24 mouse cellular contexts compared by ENCODE assay signal in genomic region chr6:48784406-48784805, GRCm38 (mm10). TPM values are rescaled to one million over a fixed set of nuclear protein-coding genes. Genes with fewer than 3 reads are reported as not detected.
DNase-seq lines count a peak whose midpoint lies in the region; ATAC-seq and TF ChIP-seq lines count a peak whose summit lies in the region.
"Had no signal": no experiment of that assay in that cellular context is flagged by ENCODE, and none has a peak within 500 bp of the region (broad histone marks: within the 10 kb centered on the region; RNA-seq: fewer than 3 reads in every experiment).

No protein-coding gene starts in this region.

- no peak overlapping the region for H3K4me2 ChIP-seq in lung, embryonic 16.5 days (ENCODE audit: low read depth, low read length)
- H3K4me2 ChIP-seq in stomach, postnatal 0 days (replicated peaks; ENCODE audit: low read depth): no peak overlapping the region
- H3K4me2 ChIP-seq: embryonic facial prominence, embryonic 13.5 days; forebrain, embryonic 13.5 days; hindbrain, embryonic 13.5 days had no signal

- H3K27me3 ChIP-seq in kidney, adult 2 months (replicated peaks; ENCODE audit: control insufficient read depth, insufficient read depth, low read length): no peaks in the 10 kb centered on the region
- H3K27me3 ChIP-seq in lung, embryonic 16.5 days (ENCODE audit: control insufficient read depth, insufficient read depth, low read depth, low read length): no peaks in the 10 kb centered on the region
- H3K27me3 ChIP-seq in stomach, postnatal 0 days (ENCODE audit: control insufficient read depth, insufficient read depth, low read length): no peaks in the 10 kb centered on the region
- H3K27me3 ChIP-seq: CH12.LX; embryonic facial prominence, embryonic 13.5 days; forebrain, embryonic 13.5 days; hindbrain, embryonic 13.5 days had no signal

- ATAC-seq in lung, embryonic 16.5 days (ENCODE audit: low read depth): no peak
- no peak for ATAC-seq in stomach, postnatal 0 days (ENCODE audit: low FRiP score, low TSS enrichment)
- ATAC-seq: forebrain, embryonic 13.5 days; forebrain, postnatal 0 days; hindbrain, postnatal 0 days had no signal

- TF ChIP-seq CTCF in kidney, adult 2 months (conservative IDR thresholded peaks at IDR 0.05; ENCODE audit: insufficient read depth, insufficient read length, low read depth, low read length): no peak
- no peak for TF ChIP-seq CTCF in stomach, postnatal 0 days (IDR thresholded peaks at IDR 0.05; ENCODE audit: low read depth)

- TF ChIP-seq POLR2A in kidney, adult 2 months (IDR thresholded peaks at IDR 0.05; ENCODE audit: low read depth, low read length): no peak

- H3K9ac ChIP-seq in lung, embryonic 16.5 days (ENCODE audit: low read length): no peak overlapping the region
- H3K9ac ChIP-seq in stomach, postnatal 0 days (ENCODE audit: low read length): no peak overlapping the region
- H3K9ac ChIP-seq: embryonic facial prominence, embryonic 13.5 days; forebrain, embryonic 13.5 days; forebrain, postnatal 0 days; hindbrain, embryonic 13.5 days had no signal

- H3K36me3 ChIP-seq in kidney, adult 2 months (ENCODE audit: control insufficient read depth, insufficient read depth, low read length): no peaks in the 10 kb centered on the region
- H3K36me3 ChIP-seq in lung, embryonic 16.5 days (ENCODE audit: control insufficient read depth, insufficient read depth, low read length): no peaks in the 10 kb centered on the region; the same call in 1 of the 2 replicates
- no peaks in the 10 kb centered on the region for H3K36me3 ChIP-seq in stomach, postnatal 0 days (ENCODE audit: control insufficient read depth, insufficient read depth, low read length)
- H3K36me3 ChIP-seq: embryonic facial prominence, embryonic 13.5 days; heart, embryonic 10.5 days; hindbrain, embryonic 13.5 days had no signal

- no peak for TF ChIP-seq EP300 in stomach, postnatal 0 days (optimal IDR thresholded peaks at IDR 0.05)

- peak; percentile 17 to 25 for DNase-seq in adrenal gland, postnatal 36 days
- DNase-seq in adrenal gland, adult 8-10 months: no peak
- no peak for DNase-seq in kidney, adult 2 months
- no peak for DNase-seq in kidney, adult 8-10 months
- no peak for DNase-seq in lung, postnatal 36 days
- DNase-seq in stomach, postnatal 0 days (ENCODE audit: low spot score): no peak
- DNase-seq: adrenal gland, postnatal 25 days; cerebellum, adult 11 months; cerebellum, adult 8-10 months; cerebellum, postnatal 25 days; forebrain, postnatal 0 days; gastrocnemius, postnatal 36 days; heart, adult 18-20 months; heart, postnatal 10 days had no signal

- no peak overlapping the region for H3K4me3 ChIP-seq in kidney, adult 2 months (ENCODE audit: insufficient read depth, low read depth, low read length)
- no peak overlapping the region for H3K4me3 ChIP-seq in lung, embryonic 16.5 days (ENCODE audit: low read length)
- H3K4me3 ChIP-seq in stomach, postnatal 0 days (ENCODE audit: low read depth, low read length): no peak overlapping the region
- H3K4me3 ChIP-seq: embryonic facial prominence, embryonic 13.5 days; forebrain, embryonic 13.5 days; heart, embryonic 10.5 days; hindbrain, embryonic 13.5 days had no signal

- WGBS in kidney, adult 2 months: 87% methylated on average over 1 of the region's 1 CpGs
- 86% methylated on average over 1 of the region's 1 CpGs for WGBS in lung, embryonic 16.5 days
- 65% methylated on average over 1 of the region's 1 CpGs for WGBS in stomach, postnatal 0 days

- peaks cover 5% of the 10 kb centered on the region; the same call in 1 of the 2 replicates for H3K4me1 ChIP-seq in kidney, adult 2 months (ENCODE audit: control insufficient read depth, insufficient read depth, low read length)
- peaks cover 24% of the 10 kb centered on the region for H3K4me1 ChIP-seq in lung, embryonic 16.5 days (replicated peaks; ENCODE audit: control insufficient read depth, insufficient read depth, low read length)
- no peaks in the 10 kb centered on the region for H3K4me1 ChIP-seq in stomach, postnatal 0 days (replicated peaks; ENCODE audit: control insufficient read depth, insufficient read depth)
- H3K4me1 ChIP-seq: embryonic facial prominence, embryonic 13.5 days; forebrain, embryonic 13.5 days; heart, embryonic 10.5 days; hindbrain, embryonic 13.5 days had no signal

- peaks cover 5% of the 10 kb centered on the region for H3K9me3 ChIP-seq in lung, embryonic 16.5 days (ENCODE audit: control insufficient read depth, low read length)
- no peaks in the 10 kb centered on the region for H3K9me3 ChIP-seq in stomach, postnatal 0 days (ENCODE audit: control insufficient read depth, low read length)
- H3K9me3 ChIP-seq: embryonic facial prominence, embryonic 13.5 days; forebrain, embryonic 13.5 days; heart, embryonic 10.5 days had no signal

- H3K27ac ChIP-seq in kidney, adult 2 months (ENCODE audit: insufficient read depth, low read depth, low read length): peak overlapping the region; percentile 21
- peak overlapping the region; percentile 78 for H3K27ac ChIP-seq in lung, embryonic 16.5 days (ENCODE audit: low read length)
- peak overlapping the region; percentile 82 for H3K27ac ChIP-seq in stomach, postnatal 0 days (replicated peaks)
- H3K27ac ChIP-seq: embryonic facial prominence, embryonic 13.5 days; forebrain, embryonic 13.5 days; heart, embryonic 10.5 days; hindbrain, embryonic 13.5 days; hindbrain, postnatal 0 days had no signal

RNA-seq across cellular contexts. Expression of gene Gimap3, which starts 13.8 kb away (rescaled TPM):
- 1 to 10 TPM; 2.9 to 8.5 TPM for total RNA-seq in adrenal gland, postnatal 36 days (2021)
- 10 to 100 TPM in 3 of 4 experiments, 1 to 10 TPM in 1; 9.6 to 18.3 (median 13.7) TPM for total RNA-seq in adrenal gland, adult 8-10 months (2022)
- 3.1 and 10.6 TPM in 2 replicates for polyA plus RNA-seq in kidney, adult 2 months (2012; rRNA removed)
- 0.08 and 0.10 TPM in 2 replicates for polyA plus RNA-seq in lung, embryonic 16.5 days (2015; fragmentation: Nextera tagmentation; extraction: Ambion mirVana)
- 0.07 and 0.10 TPM in 2 replicates for polyA plus RNA-seq in stomach, postnatal 0 days (2015; fragmentation: Nextera tagmentation; extraction: Ambion mirVana)
- total RNA-seq: forebrain, postnatal 0 days; gastrocnemius, adult 8-10 months; gastrocnemius, postnatal 36 days; hindbrain, postnatal 0 days had no signal
- polyA plus RNA-seq: brain, embryonic 14.5 days; embryonic facial prominence, embryonic 13.5 days; forebrain, embryonic 13.5 days; forebrain, postnatal 0 days; heart, embryonic 14.5 days; hindbrain, embryonic 13.5 days; hindbrain, postnatal 0 days had no signal

RNA-seq across cellular contexts. Expression of gene Gimap5, which starts 38.4 kb away (rescaled TPM):
- total RNA-seq in adrenal gland, postnatal 36 days (2021): 10 to 100 TPM; 13.3 to 18.2 TPM
- 10 to 100 TPM; 13.9 to 22.5 (median 16.9) TPM for total RNA-seq in adrenal gland, adult 8-10 months (2022)
- 16.2 and 19.6 TPM in 2 replicates for polyA plus RNA-seq in kidney, adult 2 months (2012; rRNA removed)
- polyA plus RNA-seq in lung, embryonic 16.5 days (2015; fragmentation: Nextera tagmentation; extraction: Ambion mirVana): 22.3 and 22.4 TPM in 2 replicates
- 5.4 and 6.1 TPM in 2 replicates for polyA plus RNA-seq in stomach, postnatal 0 days (2015; fragmentation: Nextera tagmentation; extraction: Ambion mirVana)

RNA-seq across cellular contexts. Expression of gene Gimap1, which starts 45.6 kb away (rescaled TPM):
- 10 to 100 TPM; 10.8 to 15.4 TPM for total RNA-seq in adrenal gland, postnatal 36 days (2021)
- 10 to 100 TPM in 3 of 4 experiments, 1 to 10 TPM in 1; 7.4 to 18.7 (median 11.0) TPM for total RNA-seq in adrenal gland, adult 8-10 months (2022)
- polyA plus RNA-seq in kidney, adult 2 months (2012; rRNA removed): 8.3 and 10.0 TPM in 2 replicates
- polyA plus RNA-seq in lung, embryonic 16.5 days (2015; fragmentation: Nextera tagmentation; extraction: Ambion mirVana): 46.7 and 51.1 TPM in 2 replicates
- polyA plus RNA-seq in stomach, postnatal 0 days (2015; fragmentation: Nextera tagmentation; extraction: Ambion mirVana): 7.2 and 7.8 TPM in 2 replicates

RNA-seq across cellular contexts. Expression of gene Tmem176a, which starts 56.3 kb away (rescaled TPM):
- total RNA-seq in adrenal gland, postnatal 36 days (2021): 100 to 1,000 TPM; 293 to 327 TPM
- 100 to 1,000 TPM; 404 to 478 (median 432) TPM for total RNA-seq in adrenal gland, adult 8-10 months (2022)
- 509 and 544 TPM in 2 replicates for polyA plus RNA-seq in kidney, adult 2 months (2012; rRNA removed)
- 242 and 258 TPM in 2 replicates for polyA plus RNA-seq in lung, embryonic 16.5 days (2015; fragmentation: Nextera tagmentation; extraction: Ambion mirVana)
- polyA plus RNA-seq in stomach, postnatal 0 days (2015; fragmentation: Nextera tagmentation; extraction: Ambion mirVana): 131 and 134 TPM in 2 replicates

RNA-seq across cellular contexts. Expression of gene Tmem176b, which starts 56.9 kb away (rescaled TPM):
- 100 to 1,000 TPM; 506 to 589 TPM for total RNA-seq in adrenal gland, postnatal 36 days (2021)
- 100 to 1,000 TPM; 722 to 872 (median 775) TPM for total RNA-seq in adrenal gland, adult 8-10 months (2022)
- polyA plus RNA-seq in kidney, adult 2 months (2012; rRNA removed): 1,386 and 1,411 TPM in 2 replicates
- polyA plus RNA-seq in lung, embryonic 16.5 days (2015; fragmentation: Nextera tagmentation; extraction: Ambion mirVana): 450 and 479 TPM in 2 replicates
- 245 and 254 TPM in 2 replicates for polyA plus RNA-seq in stomach, postnatal 0 days (2015; fragmentation: Nextera tagmentation; extraction: Ambion mirVana)

Comparison
In these comparisons a context has a peak if more than half of its experiments do, and no peak if none do; other contexts are left out.
1. DNase-seq: peak in adrenal gland, postnatal 36 days (2 of 2); none in adrenal gland, adult 8-10 months (single experiment), kidney, adult 2 months (single experiment), kidney, adult 8-10 months (0 of 2), lung, postnatal 36 days (single experiment) and stomach, postnatal 0 days (single experiment).
2. H3K27ac ChIP-seq: peak in every context shown above with its lines; median percentile 82 in stomach, postnatal 0 days; 78 in lung, embryonic 16.5 days; 21 in kidney, adult 2 months.